Mouse (Mus musculus) forebrain, embryonic 12.5 days (tissue): Measurements from ENCODE around the gene Arhgap4. TPM values are rescaled to one million over a fixed set of nuclear protein-coding genes. Genes with fewer than 3 reads are reported as not detected.
A peak's percentile ranks its signal among the peaks of the same experiment; 100 is the strongest.

ENCODE experiments used
- ATAC-seq: fragments of 200-750 bp; cut with Nextera tagmentation; 2 replicates; pipeline ENCODE4 v1.8.0; 2017; ENCODE audit warnings: moderate TSS enrichment; ENCODE audit not compliant: low FRiP score
- H3K27ac ChIP-seq: fragments of 300-500 bp; sonication (generic); 2 replicates; pipeline ENCODE4 v1.5.1; 2016; ENCODE audit warnings: mild to moderate bottlenecking
- H3K27me3 ChIP-seq: fragments of 300-500 bp; sonication (generic); 2 replicates; pipeline ENCODE4 v1.6.1; 2016; ENCODE audit warnings: mild to moderate bottlenecking
- H3K36me3 ChIP-seq: fragments of 300-500 bp; sonication (generic); replicated peaks from 2 replicates; pipeline ENCODE4 v1.6.1; 2016; ENCODE audit warnings: mild to moderate bottlenecking
- H3K4me1 ChIP-seq: fragments of 300-500 bp; sonication (generic); 2 replicates; pipeline ENCODE4 v1.6.1; 2016
- H3K4me2 ChIP-seq: fragments of 300-500 bp; sonication (generic); 2 replicates; pipeline ENCODE4 v1.6.1; 2016; ENCODE audit warnings: mild to moderate bottlenecking, moderate library complexity
- H3K4me3 ChIP-seq: fragments of 300-500 bp; sonication (generic); replicated peaks from 2 replicates; pipeline ENCODE4 v1.5.1; 2016; ENCODE audit warnings: mild to moderate bottlenecking
- H3K9ac ChIP-seq: fragments of 300-500 bp; sonication (generic); 2 replicates; pipeline ENCODE4 v1.6.1; 2016; ENCODE audit warnings: mild to moderate bottlenecking
- H3K9me3 ChIP-seq: fragments of 300-500 bp; sonication (generic); 2 replicates; pipeline ENCODE4 v1.6.1; 2016
- WGBS: fragments of 180-500 bp; shearing (Covaris S2); methylation state at CpG from one replicate; pipeline ENCODE4 v1.1.7; 2016; 5-methylcytosine and 5-hydroxymethylcytosine counted together
- polyA plus RNA-seq: library from polyadenylated mRNA; unstranded; fragments of >200 nt; fragmentation: Nextera tagmentation; extraction: Ambion mirVana; gene quantifications from 2 replicates; pipeline ENCODE4 v1.2.1, GENCODE M21; 2016

Arhgap4 gene
- polyA plus RNA-seq, 1 experiment from 2014 or later, result 1.8 TPM

DNA sequence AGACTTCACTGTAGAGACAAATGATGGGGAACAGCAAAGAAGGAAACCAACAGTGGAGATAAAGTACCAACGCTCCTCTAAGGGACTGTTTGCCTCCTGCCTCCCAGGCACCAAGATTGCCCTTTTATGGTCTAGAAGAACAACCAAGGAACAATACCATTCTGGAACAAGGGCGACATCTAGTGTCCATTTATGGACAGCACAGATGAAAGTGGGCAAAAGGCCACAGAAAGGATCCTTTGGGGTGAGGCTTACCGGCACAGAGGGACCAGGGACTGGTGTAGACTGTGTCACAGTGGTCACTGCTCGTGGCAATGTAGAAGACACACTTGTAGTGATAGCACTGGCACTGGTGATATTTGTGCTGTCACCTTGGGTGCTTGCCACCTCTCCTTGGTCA lies 27.0 kb upstream of the Arhgap4 start:
- peak; percentile 41; the same call in 1 of the 2 replicates for ATAC-seq
- no peak overlapping the region for H3K4me3 ChIP-seq
- H3K27me3 ChIP-seq, result no peaks in the 10 kb centered on the region
- H3K36me3 ChIP-seq, result peaks cover 100% of the 10 kb centered on the region
- no peak overlapping the region for H3K27ac ChIP-seq
- no peak overlapping the region for H3K9ac ChIP-seq
- 41% methylated on average over 4 of the region's 4 CpGs for WGBS
- H3K4me2 ChIP-seq, result no peak overlapping the region
- H3K4me1 ChIP-seq, result no peaks in the 10 kb centered on the region
- H3K9me3 ChIP-seq, result no peaks in the 10 kb centered on the region

DNA sequence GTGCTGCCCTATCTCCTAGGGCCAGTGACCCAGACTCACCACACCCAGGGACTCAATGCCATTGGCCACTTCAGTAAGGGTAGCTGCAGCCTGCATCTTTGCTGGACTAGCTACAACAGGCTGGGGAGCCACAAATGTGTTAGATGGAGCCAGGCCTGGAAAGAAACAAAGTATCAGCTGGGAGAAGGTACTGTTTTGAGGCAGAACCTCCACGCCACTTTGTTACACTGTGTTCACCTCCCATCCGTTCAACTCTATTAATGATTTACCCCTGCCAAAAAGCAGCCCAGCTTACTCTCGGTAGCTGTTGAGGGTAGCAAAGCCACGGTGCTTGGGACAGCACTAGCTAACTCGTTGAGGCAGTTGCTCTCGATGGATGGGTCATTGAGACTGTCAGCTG lies 25.2 kb upstream of the Arhgap4 start:
- no peak for ATAC-seq
- H3K4me3 ChIP-seq, result no peak overlapping the region
- no peaks in the 10 kb centered on the region for H3K9me3 ChIP-seq
- peaks cover 98% of the 10 kb centered on the region for H3K36me3 ChIP-seq
- no peak overlapping the region for H3K4me2 ChIP-seq
- H3K27ac ChIP-seq, result no peak overlapping the region
- 88% methylated on average over 6 of the region's 6 CpGs for WGBS
- no peaks in the 10 kb centered on the region for H3K27me3 ChIP-seq
- no peak overlapping the region for H3K9ac ChIP-seq
- H3K4me1 ChIP-seq, result no peaks in the 10 kb centered on the region

DNA sequence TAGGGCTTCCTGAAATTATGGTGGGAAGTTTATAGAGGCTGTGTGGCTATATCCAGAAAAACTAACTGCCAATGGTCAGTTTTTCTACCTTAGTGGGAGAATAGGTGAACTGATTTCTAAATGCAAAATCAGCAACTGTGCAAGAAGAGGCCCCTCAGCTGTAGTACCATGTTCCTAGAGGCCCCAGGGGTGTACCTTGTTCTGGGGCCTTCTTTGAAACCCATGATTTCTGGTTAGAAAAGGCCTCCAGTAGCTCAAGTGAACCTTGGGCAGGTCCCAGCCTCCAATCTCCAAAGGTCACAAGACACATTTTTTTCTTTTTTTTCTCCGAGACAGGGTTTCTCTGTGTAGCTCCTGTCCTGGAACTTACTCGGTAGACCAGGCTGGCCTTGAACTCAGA lies 20.6 kb upstream of the Arhgap4 start:
- H3K27ac ChIP-seq, result no peak overlapping the region
- no peak overlapping the region for H3K4me2 ChIP-seq
- no peak for ATAC-seq
- WGBS, result 81% methylated on average over 2 of the region's 2 CpGs
- peaks cover 55% of the 10 kb centered on the region for H3K36me3 ChIP-seq
- H3K9me3 ChIP-seq, result no peaks in the 10 kb centered on the region
- H3K9ac ChIP-seq, result no peak overlapping the region
- no peaks in the 10 kb centered on the region for H3K27me3 ChIP-seq
- H3K4me3 ChIP-seq, result no peak overlapping the region
- no peaks in the 10 kb centered on the region for H3K4me1 ChIP-seq

DNA sequence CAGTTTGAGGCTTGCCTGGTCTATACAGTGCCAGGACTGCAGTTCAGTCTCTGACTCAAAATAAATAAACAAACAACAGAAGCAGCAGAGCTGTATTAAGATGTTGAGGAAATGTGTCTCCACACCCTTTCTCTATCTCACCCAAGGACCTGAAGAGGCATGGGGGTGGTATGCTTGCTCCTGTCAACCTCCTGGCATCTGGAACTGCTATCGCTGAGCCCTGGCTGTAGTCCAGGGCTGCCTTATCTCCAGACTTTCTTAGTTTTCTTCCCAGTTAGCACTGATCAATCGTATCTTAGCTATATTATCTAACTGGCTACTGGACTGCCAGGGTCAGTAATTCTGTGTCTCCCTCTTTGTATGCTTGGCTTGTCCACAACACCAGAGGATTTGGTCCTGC lies 20.2 kb upstream of the Arhgap4 start:
- Histone ChIP-seq H3K36me3 (peaks cover 51% of the 10 kb centered on the region), H3K9me3 (no peaks in the 10 kb centered on the region), H3K4me2 (no peak overlapping the region), H3K4me3 (no peak overlapping the region), H3K27ac (no peak overlapping the region), H3K9ac (no peak overlapping the region), H3K4me1 (no peaks in the 10 kb centered on the region), H3K27me3 (no peaks in the 10 kb centered on the region)
- no peak for ATAC-seq
- WGBS, result 76% methylated on average over 2 of the region's 2 CpGs

DNA sequence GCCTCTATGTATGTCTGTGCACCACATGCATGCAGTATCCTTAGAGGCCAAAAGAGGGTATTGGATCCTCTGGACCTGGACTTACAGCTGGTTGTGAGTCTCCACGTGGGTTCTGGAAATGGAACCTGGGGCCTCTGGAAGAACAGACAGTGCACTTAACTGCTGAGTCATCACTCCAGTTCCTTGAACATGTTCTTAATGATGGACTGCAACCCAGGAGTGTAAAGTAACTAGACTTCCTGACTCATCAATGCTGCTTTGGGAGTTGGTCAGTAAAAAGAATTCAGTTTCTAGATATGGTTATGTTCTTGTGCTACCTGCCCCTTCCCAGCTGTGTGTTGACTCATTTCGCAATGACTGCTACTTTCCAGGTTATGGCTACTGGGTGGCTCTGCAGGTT lies 10.2 kb upstream of the Arhgap4 start:
- no peaks in the 10 kb centered on the region for H3K27me3 ChIP-seq
- H3K9ac ChIP-seq, result no peak overlapping the region
- H3K36me3 ChIP-seq, result no peaks in the 10 kb centered on the region
- WGBS, result 82% methylated on average over 2 of the region's 2 CpGs
- no peaks in the 10 kb centered on the region for H3K9me3 ChIP-seq
- H3K4me2 ChIP-seq, result no peak overlapping the region
- H3K4me1 ChIP-seq, result no peaks in the 10 kb centered on the region
- ATAC-seq, result no peak
- no peak overlapping the region for H3K4me3 ChIP-seq
- H3K27ac ChIP-seq, result no peak overlapping the region

DNA sequence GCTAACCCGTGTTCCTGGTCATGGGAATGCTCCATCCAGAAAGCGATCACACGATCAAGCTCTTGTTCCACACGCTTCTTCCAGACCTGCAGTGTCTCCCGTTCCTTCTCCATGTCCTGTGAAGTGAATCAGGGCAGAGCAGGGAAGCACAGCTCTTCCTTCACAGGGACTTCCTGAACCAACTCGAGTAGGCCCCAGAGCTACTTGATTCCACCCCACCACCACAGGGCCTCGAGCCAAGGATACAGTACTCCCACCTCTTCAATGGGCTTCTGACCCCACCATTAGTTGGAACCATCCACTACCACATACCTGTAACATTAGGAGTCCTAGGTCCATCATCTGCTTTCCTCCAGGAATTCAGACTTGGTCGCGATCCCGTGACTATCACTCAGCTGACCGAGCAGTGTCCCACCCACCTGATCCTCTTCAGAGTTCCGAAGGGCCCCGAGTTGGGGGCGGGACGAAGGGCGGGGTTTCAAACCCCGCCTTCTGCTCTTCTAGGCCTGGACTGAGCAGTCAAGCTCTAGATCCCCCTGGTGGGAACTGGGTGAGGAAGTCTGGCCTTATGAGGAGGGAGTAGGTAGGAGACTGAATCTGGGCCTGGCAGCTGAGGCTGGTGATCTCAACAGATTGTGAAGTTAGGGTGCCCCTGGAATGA lies 8.9 kb upstream of the Arhgap4 start, which contains the start of gene Renbp:
Gene Renbp, minus strand, starts transcription at position 449 of the 661 bp plus-strand sequence.
- 0 out of 2 replicates have a peak, but pooled peaks have one; percentile 30 for ATAC-seq
- Histone ChIP-seq H3K27me3 (no peaks in the 10 kb centered on the region), H3K27ac (no peak within 1 kb of the TSS), H3K4me3 (no peak within 1 kb of the TSS), H3K4me2 (peak within 1 kb of the TSS; percentile 22), H3K9me3 (no peaks in the 10 kb centered on the region), H3K36me3 (no peaks in the 10 kb centered on the region), H3K4me1 (no peaks in the 10 kb centered on the region), H3K9ac (no peak within 1 kb of the TSS)
- WGBS, result 38% methylated on average over 17 of the region's 17 CpGs

DNA sequence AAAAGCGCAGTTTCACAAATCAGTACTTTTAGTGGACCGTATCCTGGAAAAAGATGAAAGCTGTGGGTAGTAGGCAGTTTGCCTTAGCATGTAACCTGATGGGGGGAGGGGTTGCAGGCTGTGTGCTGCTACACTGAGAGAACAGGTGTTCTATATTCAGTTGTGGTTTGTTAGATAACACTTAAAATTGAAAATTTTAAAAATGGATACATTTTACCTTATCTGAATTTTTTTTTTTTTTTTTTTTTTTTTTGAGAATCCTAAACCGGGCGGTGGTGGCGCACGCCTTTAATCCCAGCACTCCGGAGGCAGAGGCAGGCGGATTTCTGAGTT lies 846 bp upstream of the Arhgap4 start:
- Histone ChIP-seq H3K27me3 (no peaks in the 10 kb centered on the region), H3K4me2 (peak overlapping the region; percentile 63), H3K4me3 (peak overlapping the region; percentile 55), H3K9me3 (no peaks in the 10 kb centered on the region), H3K27ac (0 out of 2 replicates have a peak overlapping the region, but pooled peaks have one; percentile 83), H3K9ac (peak overlapping the region; percentile 56; the same call in 1 of the 2 replicates), H3K4me1 (peaks cover 10% of the 10 kb centered on the region; the same call in 1 of the 2 replicates), H3K36me3 (peaks cover 18% of the 10 kb centered on the region)
- 75% methylated on average over 7 of the region's 8 CpGs for WGBS
- ATAC-seq, result 0 out of 2 replicates have a peak, but pooled peaks have one; percentile 18

DNA sequence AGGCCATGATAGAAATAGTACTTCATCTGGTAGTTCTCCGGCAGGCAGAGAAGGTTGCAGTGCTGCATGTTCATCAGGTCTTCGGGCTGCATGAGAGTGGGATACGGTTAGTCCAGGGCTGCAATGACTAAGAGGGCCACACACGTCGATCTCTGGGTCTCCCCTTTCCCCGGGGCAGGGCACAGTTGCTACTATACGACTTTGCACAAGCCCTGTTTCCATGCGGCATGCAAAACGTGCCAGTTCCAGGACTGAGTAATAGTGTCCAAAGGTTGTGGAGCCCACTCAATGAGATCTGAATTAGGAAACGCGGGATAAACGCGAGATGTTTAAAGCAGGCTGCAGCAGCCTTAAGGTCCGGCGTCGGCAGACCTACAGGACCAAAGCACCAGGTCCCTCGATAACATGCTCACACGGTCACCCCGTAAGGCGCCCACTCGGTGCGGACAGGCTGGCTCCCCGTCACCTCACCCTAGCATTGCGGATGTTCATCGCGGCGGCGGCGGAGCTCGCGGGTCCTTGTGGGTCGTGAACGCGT lies 316 bp downstream of the Arhgap4 start:
- Histone ChIP-seq H3K4me1 (peaks cover 10% of the 10 kb centered on the region; the same call in 1 of the 2 replicates), H3K4me2 (peak overlapping the region; percentile 63), H3K9me3 (no peaks in the 10 kb centered on the region), H3K4me3 (peak overlapping the region; percentile 55), H3K9ac (peak overlapping the region; percentile 69), H3K36me3 (peaks cover 23% of the 10 kb centered on the region), H3K27me3 (no peaks in the 10 kb centered on the region), H3K27ac (peak overlapping the region; percentile 61; the same call in 1 of the 2 replicates)
- ATAC-seq, result peak; percentile 49
- WGBS, result 24% methylated on average over 34 of the region's 34 CpGs

DNA sequence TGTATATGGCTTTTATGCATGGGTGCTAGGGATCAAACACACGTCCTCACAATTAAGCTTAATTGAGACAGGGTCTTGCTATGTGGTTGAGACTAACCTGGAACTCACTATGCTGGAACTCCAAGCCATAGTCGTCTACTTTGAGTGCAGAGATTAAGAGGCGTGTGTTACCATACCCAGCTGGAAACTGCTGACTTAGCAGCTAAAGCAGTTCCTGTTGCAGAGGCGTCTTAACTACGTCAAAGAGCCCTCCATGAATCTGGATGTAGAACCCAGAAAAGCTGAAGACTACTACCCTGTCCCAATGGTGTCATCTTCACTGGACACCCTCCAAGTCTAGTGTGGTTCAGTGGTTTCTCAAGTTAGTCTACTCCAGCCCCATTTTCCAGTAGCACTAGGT lies 3.0 kb downstream of the Arhgap4 start:
- WGBS, result 89% methylated on average over 5 of the region's 5 CpGs
- H3K9me3 ChIP-seq, result no peaks in the 10 kb centered on the region
- no peak overlapping the region for H3K4me2 ChIP-seq
- H3K9ac ChIP-seq, result no peak overlapping the region
- H3K36me3 ChIP-seq, result peaks cover 23% of the 10 kb centered on the region
- H3K27ac ChIP-seq, result no peak overlapping the region
- H3K4me3 ChIP-seq, result no peak overlapping the region
- no peaks in the 10 kb centered on the region for H3K27me3 ChIP-seq
- H3K4me1 ChIP-seq, result peaks cover 10% of the 10 kb centered on the region; the same call in 1 of the 2 replicates
- no peak for ATAC-seq

DNA sequence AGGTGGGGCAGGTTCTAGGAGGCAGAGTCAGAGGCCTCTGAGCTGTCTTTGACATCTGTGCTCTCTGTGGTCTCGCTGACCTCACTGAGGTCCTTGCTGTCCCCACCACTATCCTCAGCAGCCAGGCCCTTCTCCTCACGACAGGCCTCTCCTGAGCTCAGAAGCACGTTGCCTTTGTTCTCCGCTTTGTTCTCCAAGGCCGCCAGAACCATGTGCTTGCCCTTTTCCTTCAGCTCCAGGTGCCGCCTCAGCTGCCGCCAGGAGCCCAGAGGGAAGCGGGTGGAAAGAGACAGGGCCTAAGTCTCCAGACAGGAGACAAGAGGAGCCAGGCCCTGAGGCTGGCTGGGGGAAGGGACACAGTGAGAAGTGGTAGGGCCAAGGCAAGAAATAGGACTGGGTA lies 4.7 kb downstream of the Arhgap4 start:
- Histone ChIP-seq H3K4me3 (no peak overlapping the region), H3K4me2 (no peak overlapping the region), H3K4me1 (peaks cover 7% of the 10 kb centered on the region; the same call in 1 of the 2 replicates), H3K36me3 (peaks cover 23% of the 10 kb centered on the region), H3K9me3 (no peaks in the 10 kb centered on the region), H3K27me3 (no peaks in the 10 kb centered on the region), H3K27ac (no peak overlapping the region), H3K9ac (no peak overlapping the region)
- no peak for ATAC-seq
- WGBS, result 72% methylated on average over 8 of the region's 8 CpGs

DNA sequence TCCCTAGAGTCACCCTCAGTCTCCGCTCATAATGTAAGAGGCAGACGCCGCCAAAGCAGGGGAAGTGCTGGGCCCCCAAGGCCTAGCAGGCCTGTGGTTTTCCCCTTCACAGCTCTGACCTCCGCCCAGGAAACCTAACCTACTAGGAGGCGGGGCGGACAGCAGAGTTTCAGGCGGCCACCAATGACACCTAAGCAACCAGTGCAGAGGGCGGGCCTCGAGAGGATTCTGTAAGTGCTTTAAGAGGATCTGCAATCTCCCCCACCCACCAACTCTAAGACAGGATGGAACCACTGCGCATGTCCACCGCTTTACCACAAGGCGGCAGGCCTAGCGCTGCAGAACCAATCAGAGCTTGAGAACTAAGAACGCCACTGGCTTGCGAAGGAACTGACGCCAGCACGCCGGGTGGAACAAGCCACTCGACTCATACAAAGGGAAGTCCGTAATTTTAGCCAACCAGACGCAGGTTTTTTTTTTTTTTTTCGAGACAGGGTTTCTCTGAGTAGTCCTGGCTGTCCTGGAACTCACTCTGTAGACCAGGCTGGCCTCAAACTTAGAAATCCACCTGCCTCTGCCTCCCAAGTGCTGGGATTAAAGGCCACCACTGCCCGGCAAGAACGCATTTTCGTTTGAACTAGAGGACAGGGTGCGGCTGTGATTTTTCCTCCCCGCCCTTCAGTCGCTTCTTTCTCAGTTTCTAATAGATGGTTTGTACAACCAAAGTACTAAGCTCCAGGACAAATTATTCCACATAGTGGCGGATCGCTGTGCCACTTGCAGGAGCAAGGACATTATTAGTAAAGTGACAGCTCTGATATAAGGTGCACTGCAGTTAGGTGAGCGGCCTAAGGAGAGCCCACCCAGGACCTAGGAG lies 6.6 kb downstream of the Arhgap4 start:
- peak overlapping the region; percentile 20 for H3K4me3 ChIP-seq
- H3K27ac ChIP-seq, result peak overlapping the region; percentile 75
- peak overlapping the region; percentile 43 for H3K4me2 ChIP-seq
- peak; percentile 95 for ATAC-seq
- H3K4me1 ChIP-seq, result no peaks in the 10 kb centered on the region
- no peaks in the 10 kb centered on the region for H3K9me3 ChIP-seq
- 31% methylated on average over 31 of the region's 31 CpGs for WGBS
- no peak overlapping the region for H3K9ac ChIP-seq
- no peaks in the 10 kb centered on the region; the same call in 1 of the 2 replicates for H3K27me3 ChIP-seq
- peaks cover 23% of the 10 kb centered on the region for H3K36me3 ChIP-seq

DNA sequence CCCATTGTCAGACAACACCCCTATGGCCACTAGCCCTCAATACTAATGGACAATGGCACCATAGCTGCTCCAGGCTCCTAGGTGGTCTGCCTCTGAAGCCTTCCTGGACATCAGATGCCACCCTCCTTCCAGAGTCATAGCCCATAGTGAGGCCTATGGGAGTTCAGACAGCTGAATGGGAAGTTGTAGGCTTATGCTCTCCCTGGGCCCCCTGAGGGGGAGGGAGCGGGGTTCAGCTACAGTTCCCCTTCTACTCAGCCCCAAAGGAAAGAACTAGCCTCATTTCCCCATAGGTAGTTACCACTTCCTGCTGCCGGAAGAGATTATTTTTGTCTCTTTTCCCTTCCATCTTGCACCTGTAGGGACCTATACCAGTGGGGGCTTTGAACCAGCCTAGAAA lies 10.1 kb downstream of the Arhgap4 start:
- 82% methylated on average over 2 of the region's 2 CpGs for WGBS
- Histone ChIP-seq H3K4me1 (no peaks in the 10 kb centered on the region), H3K27ac (no peak overlapping the region), H3K27me3 (no peaks in the 10 kb centered on the region; the same call in 1 of the 2 replicates), H3K4me2 (no peak overlapping the region), H3K4me3 (no peak overlapping the region), H3K9me3 (no peaks in the 10 kb centered on the region), H3K36me3 (no peaks in the 10 kb centered on the region), H3K9ac (no peak overlapping the region)
- no peak for ATAC-seq
